ENCODE assay signal across 8 mouse cellular contexts in the genomic region with DNA sequence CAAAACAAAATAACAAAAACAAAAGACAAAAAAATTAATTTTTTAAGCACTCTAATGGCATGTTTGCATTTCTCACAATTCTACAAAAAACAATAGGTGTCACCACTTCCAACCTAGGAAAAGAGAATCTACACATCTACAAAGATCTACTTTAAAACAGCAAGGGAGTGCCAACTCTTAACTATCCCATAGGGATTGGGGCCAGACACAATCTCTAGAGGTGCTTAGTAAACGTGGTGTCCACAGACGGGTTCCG. TPM values are rescaled to one million over a fixed set of nuclear protein-coding genes. Genes with fewer than 3 reads are reported as not detected.
DNase-seq lines count a peak whose midpoint lies in the region; ATAC-seq and TF ChIP-seq lines count a peak whose summit lies in the region.

Gene Kif4, plus strand, starts transcription at position 192 of the 256 bp plus-strand sequence.

- no peak for DNase-seq in kidney, adult 2 months
- DNase-seq in kidney, postnatal 25 days = no peak
- DNase-seq in midbrain, embryonic 14.5 days = no peak
- no peak for DNase-seq in urinary bladder, postnatal 36 days (ENCODE audit: low spot score in 2 of 2)
- no peak for DNase-seq in spleen, adult 12 weeks (ENCODE audit: low spot score)

- H3K4me1 ChIP-seq in kidney, adult 2 months (ENCODE audit: control insufficient read depth, insufficient read depth, low read length) = no peaks in the 10 kb centered on the region; the same call in 1 of the 2 replicates
- H3K4me1 ChIP-seq in hindbrain, embryonic 15.5 days (replicated peaks) = peaks cover 11% of the 10 kb centered on the region; the same call in 1 of the 2 replicates
- no peaks in the 10 kb centered on the region for H3K4me1 ChIP-seq in midbrain, embryonic 14.5 days (ENCODE audit: control insufficient read depth, insufficient read depth, low read length)

- H3K27ac ChIP-seq in kidney, adult 2 months (ENCODE audit: insufficient read depth, low read depth, low read length) = peak within 1 kb of the TSS; percentile 66; the same call in 1 of the 2 replicates
- peak within 1 kb of the TSS; percentile 77; the same call in 1 of the 2 replicates for H3K27ac ChIP-seq in hindbrain, embryonic 15.5 days (replicated peaks)
- H3K27ac ChIP-seq in midbrain, embryonic 14.5 days (replicated peaks; ENCODE audit: low read depth, low read length) = peak within 1 kb of the TSS; percentile 54; the same call in 1 of the 2 replicates

- no peaks in the 10 kb centered on the region for H3K36me3 ChIP-seq in kidney, adult 2 months (ENCODE audit: control insufficient read depth, insufficient read depth, low read length)
- H3K36me3 ChIP-seq in hindbrain, embryonic 15.5 days = no peaks in the 10 kb centered on the region
- H3K36me3 ChIP-seq in midbrain, embryonic 14.5 days (ENCODE audit: control insufficient read depth, insufficient read depth, low read length) = peaks cover 8% of the 10 kb centered on the region

- WGBS in kidney, adult 2 months = 0% methylated on average over 3 of the region's 3 CpGs
- 18% methylated on average over 3 of the region's 3 CpGs for WGBS in hindbrain, embryonic 15.5 days
- 25% methylated on average over 3 of the region's 3 CpGs for WGBS in midbrain, embryonic 14.5 days

- peak within 1 kb of the TSS; percentile 75 for H3K4me2 ChIP-seq in hindbrain, embryonic 15.5 days
- H3K4me2 ChIP-seq in midbrain, embryonic 14.5 days (ENCODE audit: low read length) = peak within 1 kb of the TSS; percentile 71

- no peak for ATAC-seq in common myeloid progenitor, adult 5-6 weeks (replicated peaks; ENCODE audit: low read depth, poor library complexity, severe bottlenecking)
- no peak for ATAC-seq in hindbrain, embryonic 15.5 days (ENCODE audit: low FRiP score, low read depth)
- ATAC-seq in midbrain, embryonic 14.5 days (ENCODE audit: low FRiP score, low TSS enrichment) = no peak
- no peak for ATAC-seq in CD4-positive, CD25-positive, alpha-beta regulatory T cell, adult 4 months

- peak within 1 kb of the TSS; percentile 57 for H3K9ac ChIP-seq in hindbrain, embryonic 15.5 days
- peak within 1 kb of the TSS; percentile 52 for H3K9ac ChIP-seq in midbrain, embryonic 14.5 days (replicated peaks; ENCODE audit: low read length)

- H3K9me3 ChIP-seq in hindbrain, embryonic 15.5 days = no peaks in the 10 kb centered on the region
- H3K9me3 ChIP-seq in midbrain, embryonic 14.5 days (ENCODE audit: control insufficient read depth, low read length) = no peaks in the 10 kb centered on the region

- TF ChIP-seq POLR2A in kidney, adult 2 months (IDR thresholded peaks at IDR 0.05; ENCODE audit: low read depth, low read length) = no peak

- no peaks in the 10 kb centered on the region for H3K27me3 ChIP-seq in kidney, adult 2 months (replicated peaks; ENCODE audit: control insufficient read depth, insufficient read depth, low read length)
- H3K27me3 ChIP-seq in hindbrain, embryonic 15.5 days = no peaks in the 10 kb centered on the region
- H3K27me3 ChIP-seq in midbrain, embryonic 14.5 days (ENCODE audit: control insufficient read depth, insufficient read depth, low read length) = no peaks in the 10 kb centered on the region

- H3K4me3 ChIP-seq in kidney, adult 2 months (ENCODE audit: insufficient read depth, low read depth, low read length) = peak within 1 kb of the TSS; percentile 74
- peak within 1 kb of the TSS; percentile 53 for H3K4me3 ChIP-seq in hindbrain, embryonic 15.5 days
- H3K4me3 ChIP-seq in midbrain, embryonic 14.5 days (replicated peaks; ENCODE audit: low read depth, low read length) = peak within 1 kb of the TSS; percentile 46

- no peak for TF ChIP-seq CTCF in kidney, adult 2 months (conservative IDR thresholded peaks at IDR 0.05; ENCODE audit: insufficient read depth, insufficient read length, low read depth, low read length)

RNA-seq across cellular contexts. Expression of gene Kif4, which starts in this region (rescaled TPM):
- polyA plus RNA-seq in kidney, adult 2 months (2012; rRNA removed) = 0.10 and 0.11 TPM in 2 replicates
- total RNA-seq in common myeloid progenitor, adult 5-6 weeks (2017) = 42.7 and 50.8 TPM in 2 replicates
- polyA plus RNA-seq in hindbrain, embryonic 15.5 days (2015; fragmentation: Nextera tagmentation; extraction: Ambion mirVana) = 5.6 and 7.1 TPM in 2 replicates
- 3.4 and 8.6 TPM in 2 replicates for polyA plus RNA-seq in midbrain, embryonic 14.5 days (2014; fragmentation: Nextera tagmentation; extraction: Ambion mirVana)
- polyA plus RNA-seq in CD4-positive, CD25-positive, alpha-beta regulatory T cell, adult 4 months (2017; shearing (Covaris generic)) = 1 to 10 TPM; 1.6 to 4.6 TPM
